10 mouse cellular contexts compared by ENCODE assay signal in the genomic region with DNA sequence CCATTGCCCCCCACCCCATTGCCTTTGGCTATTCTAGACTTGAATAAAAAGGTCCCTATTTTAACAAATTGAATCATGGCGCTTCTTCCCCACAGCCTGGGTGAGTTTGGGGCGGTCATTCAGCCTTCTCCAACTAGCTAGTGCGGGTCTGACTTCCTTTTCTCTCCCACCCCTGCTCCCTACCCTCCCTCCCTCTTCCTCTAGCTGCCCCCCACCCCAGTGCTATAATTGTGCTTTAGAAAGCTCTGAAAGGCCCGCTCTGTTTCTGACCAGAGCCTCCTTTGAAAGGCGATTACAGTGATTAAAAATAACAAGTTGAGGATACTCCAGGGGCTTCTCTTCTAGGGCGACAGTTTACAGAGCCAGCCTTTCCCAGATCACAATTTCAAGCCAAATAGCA. TPM values are rescaled to one million over a fixed set of nuclear protein-coding genes. Genes with fewer than 3 reads are reported as not detected.
DNase-seq lines count a peak whose midpoint lies in the region; ATAC-seq lines count a peak whose summit lies in the region.
"Had no signal": no experiment of that assay in that cellular context is flagged by ENCODE, and none has a peak within 500 bp of the region (broad histone marks: within the 10 kb centered on the region; RNA-seq: fewer than 3 reads in every experiment).

No protein-coding gene starts in this region.

- H3K9ac ChIP-seq in forebrain, embryonic 15.5 days (replicated peaks): 0 out of 2 replicates have a peak overlapping the region, but pooled peaks have one; percentile 16
- no peak overlapping the region for H3K9ac ChIP-seq in midbrain, embryonic 13.5 days (replicated peaks)
- H3K9ac ChIP-seq: lung, embryonic 14.5 days had no signal

- ATAC-seq in forebrain, embryonic 15.5 days (replicated peaks): no peak
- no peak for ATAC-seq in midbrain, embryonic 13.5 days

- no peak overlapping the region for H3K4me3 ChIP-seq in forebrain, embryonic 15.5 days
- no peak overlapping the region for H3K4me3 ChIP-seq in midbrain, embryonic 13.5 days (replicated peaks)

- no peaks in the 10 kb centered on the region for H3K36me3 ChIP-seq in forebrain, embryonic 15.5 days
- no peaks in the 10 kb centered on the region for H3K36me3 ChIP-seq in midbrain, embryonic 13.5 days

- H3K27me3 ChIP-seq in forebrain, embryonic 15.5 days: peaks cover 32% of the 10 kb centered on the region
- peaks cover 50% of the 10 kb centered on the region for H3K27me3 ChIP-seq in midbrain, embryonic 13.5 days

- peaks cover 3% of the 10 kb centered on the region; the same call in 1 of the 2 replicates for H3K9me3 ChIP-seq in forebrain, embryonic 15.5 days
- 0 out of 2 replicates have a peak, but pooled peaks cover 4% of the 10 kb centered on the region for H3K9me3 ChIP-seq in midbrain, embryonic 13.5 days

- peak overlapping the region; percentile 11; the same call in 1 of the 2 replicates for H3K4me2 ChIP-seq in forebrain, embryonic 15.5 days (replicated peaks)
- H3K4me2 ChIP-seq in midbrain, embryonic 13.5 days (replicated peaks): peak overlapping the region; percentile 26
- H3K4me2 ChIP-seq: lung, embryonic 14.5 days had no signal

- peaks cover 38% of the 10 kb centered on the region for H3K4me1 ChIP-seq in forebrain, embryonic 15.5 days
- peaks cover 42% of the 10 kb centered on the region for H3K4me1 ChIP-seq in midbrain, embryonic 13.5 days (replicated peaks)

- peak; percentile 22 for DNase-seq in brain, adult 2 months (ENCODE audit: low read depth, low spot score)
- DNase-seq in embryo, embryonic 10 days (ENCODE audit: low spot score): peak; percentile 46
- no peak for DNase-seq in spleen, adult 12 weeks (ENCODE audit: low spot score)
- DNase-seq in ovary, postnatal 14 days (ENCODE audit: low spot score): no peak
- DNase-seq in adrenal gland, adult 2 months: no peak
- DNase-seq: lung, embryonic 14.5 days; right cerebral cortex, postnatal 25 days had no signal

- no peak overlapping the region for H3K27ac ChIP-seq in forebrain, embryonic 15.5 days (replicated peaks)
- no peak overlapping the region for H3K27ac ChIP-seq in midbrain, embryonic 13.5 days

- 2% methylated on average over 6 of the region's 6 CpGs for WGBS in forebrain, embryonic 15.5 days
- 3% methylated on average over 6 of the region's 6 CpGs for WGBS in midbrain, embryonic 13.5 days

RNA-seq across cellular contexts. Expression of a gene that starts 3.5 kb away (rescaled TPM):
- polyA plus RNA-seq in forebrain, embryonic 15.5 days (2015; fragmentation: Nextera tagmentation; extraction: Ambion mirVana): 10.7 and 16.3 TPM in 2 replicates
- 33.5 and 62.4 TPM in 2 replicates for polyA plus RNA-seq in midbrain, embryonic 13.5 days (2015; fragmentation: Nextera tagmentation; extraction: Ambion mirVana)
- 10 to 100 TPM; 10.3 to 12.2 TPM for total RNA-seq in adrenal gland, adult 2 months (2021)
- 8.4 and 10.4 TPM in 2 replicates for polyA plus RNA-seq in adrenal gland, adult 2 months (2012; rRNA removed)
- total RNA-seq: common myeloid progenitor, adult 5-6 weeks had no signal

Comparison
In these comparisons a context has a peak if more than half of its experiments do, and no peak if none do; other contexts are left out.
1. DNase-seq: peak in brain, adult 2 months (single experiment) and embryo, embryonic 10 days (single experiment); none in spleen, adult 12 weeks (single experiment), ovary, postnatal 14 days (single experiment) and adrenal gland, adult 2 months (single experiment).